Mouse (Mus musculus) layer of hippocampus, postnatal 14 days (tissue): ENCODE results near the gene Oosp3. TPM values are rescaled to one million over a fixed set of nuclear protein-coding genes. Genes with fewer than 3 reads are reported as not detected.

Experiments
- DNase-seq, 2 experiments: peaks; one replicate each; pipeline ENCODE4 v3.0.0; 2021 to 2022; ENCODE audit warnings: low spot score in 2 of 2, mixed read lengths in 1 of 2
- long read RNA-seq, 2 experiments: library from polyadenylated mRNA; stranded (forward); transcript quantifications; one replicate each; pipeline ENCODE4 v2.0.0; 2021
- total RNA-seq, 2 experiments: library from RNA; stranded (reverse); gene quantifications; 2 replicates each; pipeline ENCODE4 v1.2.3; 2021

Gene Oosp3
- total RNA-seq: not detected
- long read RNA-seq, experiment 1: 0 reads
- long read RNA-seq, experiment 2: 0 reads

GRCm38 (mm10) chr19:11696755-11697154 lies at the start of gene Oosp3:
Gene Oosp3, plus strand, starts transcription at chr19:11697055.
- DNase-seq: no peak

- no peak for DNase-seq
Measured at GRCm38 (mm10) chr19:11649564-11649963, 47.3 kb upstream of the Oosp3 start.

- no peak for DNase-seq
Measured at GRCm38 (mm10) chr19:11659142-11659541, 37.7 kb upstream of the Oosp3 start.

GRCm38 (mm10) chr19:11660459-11660858 lies 36.4 kb upstream of the Oosp3 start, which contains the start of gene Oosp2:
Gene Oosp2, minus strand, starts transcription at chr19:11660559.
- DNase-seq: no peak

- no peak for DNase-seq
Measured at GRCm38 (mm10) chr19:11661562-11661961, 35.3 kb upstream of the Oosp3 start.

- no peak for DNase-seq
Measured at GRCm38 (mm10) chr19:11690839-11691238, 6.0 kb upstream of the Oosp3 start, which contains the start of gene Oosp1. Gene Oosp1, minus strand, starts transcription at chr19:11691150.

- DNase-seq: no peak
Measured at GRCm38 (mm10) chr19:11691454-11691853, 5.4 kb upstream of the Oosp3 start.

GRCm38 (mm10) chr19:11698342-11698741 lies 1.5 kb downstream of the Oosp3 start:
- DNase-seq: no peak

- no peak for DNase-seq
Measured at GRCm38 (mm10) chr19:11712451-11712850, 15.6 kb downstream of the Oosp3 start.

- no peak for DNase-seq
Measured at GRCm38 (mm10) chr19:11720071-11720470, 23.2 kb downstream of the Oosp3 start.

- no peak for DNase-seq
Measured at GRCm38 (mm10) chr19:11723870-11724269, 27.0 kb downstream of the Oosp3 start.

- no peak for DNase-seq
Measured at GRCm38 (mm10) chr19:11724275-11724674, 27.4 kb downstream of the Oosp3 start.

- no peak for DNase-seq
Measured at GRCm38 (mm10) chr19:11725915-11726314, 29.1 kb downstream of the Oosp3 start.

- no peak for DNase-seq
Measured at GRCm38 (mm10) chr19:11727304-11727703, 30.4 kb downstream of the Oosp3 start.

- no peak for DNase-seq
Measured at GRCm38 (mm10) chr19:11730278-11730677, 33.4 kb downstream of the Oosp3 start.

GRCm38 (mm10) chr19:11736455-11736854 lies 39.6 kb downstream of the Oosp3 start:
- DNase-seq: no peak

GRCm38 (mm10) chr19:11745680-11746079 lies 48.8 kb downstream of the Oosp3 start:
- no peak for DNase-seq

GRCm38 (mm10) chr19:11747298-11747697 lies 50.4 kb downstream of the Oosp3 start, which contains the start of gene Gif:
Gene Gif, plus strand, starts transcription at chr19:11747554.
- no peak for DNase-seq

Other genes with a start within 250 kb of the Oosp3 start
- 1 to 10 TPM; 1.9 to 2.0 TPM for gene Ms4a6c, start 227.7 kb upstream of the Oosp3 start, total RNA-seq
- gene Gm8369, start 211.1 kb upstream of the Oosp3 start, total RNA-seq: under 1 TPM in 1 of 2 experiments, not detected in 1; 0.55 TPM
- gene Ms4a6b, start 180.5 kb upstream of the Oosp3 start, total RNA-seq: 1 to 10 TPM; 2.4 to 2.5 TPM
- gene Ms4a4d, start 160.3 kb upstream of the Oosp3 start, total RNA-seq: not detected
- 1 to 10 TPM in 1 of 2 experiments, under 1 TPM in 1; 0.81 to 1.2 TPM for gene Ms4a6d, start 92.2 kb upstream of the Oosp3 start, total RNA-seq
- gene Ms4a2, start 73.3 kb upstream of the Oosp3 start, total RNA-seq: not detected
- not detected for gene Ms4a3, start 56.2 kb upstream of the Oosp3 start, total RNA-seq
- gene Oosp2, start 36.5 kb upstream of the Oosp3 start, total RNA-seq: not detected
- gene Oosp1, start 5.9 kb upstream of the Oosp3 start, total RNA-seq: not detected
- not detected for gene Gif, start 50.5 kb downstream of the Oosp3 start, total RNA-seq
- gene Mrpl16, start 73.3 kb downstream of the Oosp3 start, total RNA-seq: 10 to 100 TPM; 37.9 to 41.2 TPM
- gene Stx3, start 122.3 kb downstream of the Oosp3 start, total RNA-seq: 10 to 100 TPM; 19.6 to 27.8 TPM
- gene Olfr1417, start 142.2 kb downstream of the Oosp3 start, total RNA-seq: not detected
- gene Olfr1418, start 164.0 kb downstream of the Oosp3 start, total RNA-seq: not detected
- gene Olfr1419, start 178.1 kb downstream of the Oosp3 start, total RNA-seq: not detected
- gene Olfr1420, start 189.5 kb downstream of the Oosp3 start, total RNA-seq: not detected
- 10 to 100 TPM; 19.1 to 20.2 TPM for gene Patl1, start 215.3 kb downstream of the Oosp3 start, total RNA-seq